Mouse (Mus musculus): ENCODE data around the gene Ssbp1.

Gene Ssbp1

GRCm38 (mm10) chr6:40470916-40471719 lies at the start of gene Ssbp1:
Ssbp1 (plus strand) TSS chr6:40471352.
- DNase-seq = peak; percentile 95

GRCm38 (mm10) chr6:40423013-40423412 lies 48.1 kb upstream of the Ssbp1 start:
- DNase-seq = no peak

DNA sequence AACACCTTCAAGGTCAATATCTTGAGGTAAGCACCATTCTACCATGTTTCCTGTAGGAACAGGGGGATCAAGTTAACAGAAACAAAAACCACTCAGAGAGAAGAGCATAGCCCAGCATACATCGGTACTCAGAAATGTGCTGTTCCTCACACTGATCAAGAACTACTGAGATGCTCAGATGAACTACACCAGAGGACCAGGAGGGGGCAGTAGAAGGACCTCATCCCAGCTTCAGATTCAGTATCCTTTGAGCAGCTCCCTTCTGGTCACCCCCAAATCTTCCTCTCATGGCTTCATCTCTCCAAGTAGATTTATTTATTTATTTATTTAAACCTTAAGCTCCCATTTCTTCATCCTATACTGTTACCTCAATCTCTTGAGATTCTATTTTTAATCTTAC lies 47.4 kb upstream of the Ssbp1 start:
- DNase-seq = peak; percentile 65

DNA sequence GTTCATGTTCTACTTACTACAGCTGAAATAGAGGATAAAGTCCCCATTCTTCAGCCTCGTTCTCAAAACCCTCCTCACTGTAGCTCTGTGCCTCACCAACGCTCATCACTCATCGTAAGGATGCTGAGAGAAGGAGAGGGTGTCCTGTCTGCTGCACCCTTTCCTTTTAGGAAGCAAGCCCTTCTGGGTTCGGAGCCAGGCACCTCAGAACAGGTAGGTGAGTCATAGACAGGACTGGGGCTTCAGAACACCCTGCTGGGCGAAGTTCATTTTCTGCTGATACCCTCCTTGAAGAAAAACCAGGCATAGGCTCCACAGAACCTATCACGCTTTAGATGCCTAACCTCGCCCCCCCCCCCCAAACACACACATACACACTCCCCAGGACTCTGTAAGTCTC lies 43.7 kb upstream of the Ssbp1 start:
- no peak for DNase-seq

DNA sequence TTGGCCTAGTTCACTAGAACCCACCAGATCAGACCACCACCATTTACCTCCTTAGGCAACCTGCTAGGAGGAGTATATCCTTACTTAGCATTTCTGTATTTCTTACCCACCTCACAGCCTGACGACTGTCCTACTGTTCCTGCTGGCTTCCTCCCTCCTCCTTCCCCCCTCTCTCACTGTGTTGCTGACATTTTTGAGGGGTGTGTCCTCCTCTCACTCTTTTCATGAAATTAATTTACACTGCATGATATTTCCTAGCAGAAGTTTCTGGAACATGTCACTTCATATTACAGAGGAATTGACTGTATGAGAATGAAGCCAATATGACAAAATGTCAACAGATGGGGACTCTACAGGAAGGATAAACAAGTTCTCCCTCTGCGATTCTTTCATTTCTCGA lies 42.5 kb upstream of the Ssbp1 start:
- no peak for DNase-seq

- DNase-seq = no peak
These were observed 41.6 kb upstream of the Ssbp1 start for GRCm38 (mm10) chr6:40429521-40429931.

- DNase-seq = no peak
These were observed 40.9 kb upstream of the Ssbp1 start for GRCm38 (mm10) chr6:40430251-40430650.

DNA sequence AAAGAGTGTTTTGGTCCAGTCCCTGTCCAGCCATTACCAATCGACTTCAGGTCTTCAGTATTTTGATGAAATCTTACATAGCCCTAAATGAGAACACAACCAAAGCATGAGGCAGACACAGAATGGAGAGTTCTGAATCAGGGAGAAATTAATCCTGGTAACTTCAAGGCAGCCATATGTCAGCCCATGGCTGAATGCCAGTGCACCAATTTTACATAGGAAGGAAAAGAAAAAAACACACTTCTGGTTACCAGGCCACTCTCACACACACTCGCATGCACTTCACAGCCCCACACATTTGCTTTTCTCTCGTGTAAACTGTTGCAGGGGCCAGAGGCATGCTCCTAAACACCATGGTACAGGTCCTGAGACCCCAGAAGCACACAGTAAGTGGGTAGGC lies 40.3 kb upstream of the Ssbp1 start:
- DNase-seq = no peak

GRCm38 (mm10) chr6:40431356-40431755 lies 39.8 kb upstream of the Ssbp1 start:
- DNase-seq = peak; percentile 12

GRCm38 (mm10) chr6:40431812-40432211 lies 39.3 kb upstream of the Ssbp1 start:
- no peak for DNase-seq

- DNase-seq = no peak
These were observed 38.5 kb upstream of the Ssbp1 start for GRCm38 (mm10) chr6:40432346-40433275.

DNA sequence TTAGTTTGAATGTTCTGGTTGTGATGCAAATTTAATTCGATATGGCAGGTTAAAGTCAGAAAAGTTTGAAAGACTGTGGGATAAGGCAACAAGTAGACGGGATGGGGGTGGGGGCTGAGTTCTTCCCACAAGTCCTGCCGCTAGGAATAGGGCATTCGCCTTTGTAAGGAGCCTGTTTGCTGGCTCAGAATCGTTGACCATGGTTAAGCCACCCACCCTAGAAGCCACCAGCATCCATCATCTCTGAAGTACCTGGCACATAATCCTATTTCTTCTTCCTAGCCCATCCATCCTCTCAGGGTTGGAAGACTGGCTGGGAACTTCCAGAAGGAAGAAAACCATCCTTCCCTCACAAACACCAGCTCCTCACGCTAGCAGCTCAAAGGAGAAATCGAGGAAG lies 36.5 kb upstream of the Ssbp1 start:
- DNase-seq = no peak

DNA sequence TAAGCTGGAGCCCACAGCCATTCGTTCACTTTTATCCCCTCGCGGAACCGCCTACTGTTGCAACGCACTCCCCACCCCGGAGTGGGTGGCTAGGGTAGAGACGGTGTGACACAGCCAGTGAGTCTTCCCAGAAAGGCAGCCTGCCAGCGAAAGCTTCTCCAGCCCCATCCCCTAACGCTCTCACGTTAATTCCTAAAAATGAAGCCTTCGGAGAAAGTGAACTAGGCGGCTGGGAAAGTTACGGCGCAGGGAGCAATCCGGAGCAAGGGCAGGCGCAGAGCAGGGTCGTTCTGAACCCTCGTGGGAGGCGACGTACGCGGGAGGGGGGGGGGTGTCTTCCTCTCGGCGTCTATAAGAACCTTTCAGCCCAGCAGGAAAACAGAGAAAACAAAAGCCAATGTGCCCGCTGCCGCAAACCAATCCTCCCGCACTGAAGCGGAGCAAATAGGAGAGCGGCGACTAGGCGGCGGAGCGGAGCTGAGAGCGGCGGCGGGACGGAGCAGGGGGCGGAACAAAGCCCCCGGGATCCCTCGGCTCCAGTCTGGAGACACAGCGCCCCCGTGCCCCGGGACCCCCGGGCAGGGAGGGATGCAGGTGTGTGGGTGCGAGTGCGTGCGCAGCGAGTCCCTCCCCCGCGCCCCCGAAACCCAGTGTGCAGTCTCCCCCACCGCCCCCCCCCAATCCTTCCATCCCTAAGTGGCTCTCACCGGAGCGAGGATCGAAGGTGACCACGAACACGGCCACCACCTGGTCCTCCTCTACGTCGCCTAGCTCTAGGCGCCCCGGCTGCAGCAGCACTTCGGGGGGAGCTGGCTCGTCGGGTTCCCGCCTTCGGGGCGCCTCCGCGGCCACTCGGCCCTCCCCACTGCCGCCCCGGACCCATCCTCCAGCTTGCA lies 35.8 kb upstream of the Ssbp1 start:
- peak; percentile 19 for DNase-seq

GRCm38 (mm10) chr6:40436047-40436483 lies 35.1 kb upstream of the Ssbp1 start, which contains the start of gene E330009J07Rik:
E330009J07Rik (minus strand) TSS chr6:40436135.
- peak; percentile 81 for DNase-seq

GRCm38 (mm10) chr6:40438936-40439335 lies 32.2 kb upstream of the Ssbp1 start, which contains the start of gene Wee2:
Wee2 (plus strand) TSS chr6:40439088.
- DNase-seq = no peak

- no peak for DNase-seq
These were observed 31.4 kb upstream of the Ssbp1 start for GRCm38 (mm10) chr6:40439731-40440130.

DNA sequence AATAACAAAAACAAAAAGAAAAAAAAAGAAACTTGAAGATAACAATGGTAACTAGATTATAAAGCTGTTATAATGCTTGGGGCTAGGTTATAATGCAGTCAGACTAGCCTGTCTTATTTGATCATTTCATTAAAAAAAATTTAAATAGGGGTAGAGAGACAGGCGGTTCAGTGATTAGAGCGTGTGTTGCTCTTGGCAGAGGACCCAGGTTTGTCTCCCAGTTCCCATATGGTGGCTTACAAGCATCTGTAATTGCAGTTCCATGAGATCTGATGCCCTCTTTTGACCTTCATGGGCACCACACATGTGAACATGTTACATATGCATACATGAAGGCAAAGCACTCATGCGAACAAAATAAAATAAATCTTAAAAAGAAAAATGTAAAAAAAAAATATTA lies 29.9 kb upstream of the Ssbp1 start:
- DNase-seq = no peak

DNA sequence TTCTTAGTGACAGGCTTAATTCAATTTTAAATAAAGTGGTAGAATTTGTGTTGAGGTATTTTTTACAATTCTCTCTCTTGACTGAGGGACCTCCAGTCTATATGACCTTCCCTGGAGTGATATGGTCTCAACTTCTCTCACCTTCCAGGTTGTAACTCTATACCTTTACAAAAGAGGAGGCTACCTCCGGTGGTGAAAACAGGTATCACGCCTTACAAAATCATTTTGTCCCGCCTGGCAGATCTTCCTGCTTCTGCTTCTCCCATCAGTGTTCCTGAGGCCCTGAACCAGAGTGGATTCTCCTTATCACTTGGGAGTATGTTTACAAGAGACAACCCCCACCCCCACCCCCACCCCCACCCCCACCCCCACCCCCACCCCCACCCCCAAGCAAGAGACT lies 29.4 kb upstream of the Ssbp1 start:
- no peak for DNase-seq

GRCm38 (mm10) chr6:40443281-40443928 lies 27.7 kb upstream of the Ssbp1 start:
- DNase-seq = no peak

GRCm38 (mm10) chr6:40448626-40449025 lies 22.5 kb upstream of the Ssbp1 start:
- no peak for DNase-seq

DNA sequence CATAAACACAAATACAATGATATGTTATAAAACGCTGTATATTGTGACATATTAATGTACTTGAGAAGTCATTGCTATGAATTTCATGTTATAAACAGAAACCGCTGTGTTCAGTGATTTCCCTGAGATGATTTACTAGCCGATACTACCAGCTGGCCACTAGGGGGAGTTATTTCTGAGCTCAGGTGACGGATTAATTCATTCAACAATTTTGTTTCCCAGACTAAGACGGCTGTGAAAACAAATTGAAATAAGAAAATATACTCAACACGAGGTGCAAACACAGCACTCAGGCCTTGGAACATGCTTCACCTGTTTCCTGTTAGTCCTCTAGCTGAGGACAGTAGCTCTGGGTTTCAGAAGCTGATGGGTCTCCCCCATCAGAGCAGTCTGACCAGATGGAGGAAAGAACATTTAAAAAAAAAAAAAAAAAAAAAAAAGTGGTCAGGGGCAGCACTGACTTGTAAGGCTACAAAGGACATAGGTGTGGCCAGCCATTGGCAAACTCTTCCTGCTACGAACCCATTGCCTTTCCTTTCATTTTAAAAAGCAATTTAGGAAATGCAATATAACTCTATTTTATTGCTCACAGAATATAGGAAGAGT lies 16.6 kb upstream of the Ssbp1 start:
- peak; percentile 15 for DNase-seq

GRCm38 (mm10) chr6:40465710-40466109 lies 5.4 kb upstream of the Ssbp1 start:
- DNase-seq = no peak
